Mouse (Mus musculus) testis, adult 2 months (tissue): ENCODE results near the gene St3gal3. TPM values are rescaled to one million over a fixed set of nuclear protein-coding genes. Genes with fewer than 3 reads are reported as not detected.

Experiments used
- H3K27ac ChIP-seq: fragments of 200-500 bp; 2 replicates; pipeline ENCODE4 v1.5.1; 2012; ENCODE audit warnings: low read depth, low read length; ENCODE audit not compliant: control insufficient read depth, insufficient read depth
- H3K27me3 ChIP-seq: fragments of 200-500 bp; 2 replicates; pipeline ENCODE4 v1.6.1; 2012; ENCODE audit warnings: mild to moderate bottlenecking, low read length, moderate library complexity; ENCODE audit not compliant: control insufficient read depth, insufficient read depth
- H3K36me3 ChIP-seq: fragments of 200-500 bp; 2 replicates; pipeline ENCODE4 v1.6.1; 2012; ENCODE audit warnings: mild to moderate bottlenecking, low read length; ENCODE audit not compliant: control insufficient read depth, insufficient read depth
- H3K4me1 ChIP-seq: fragments of 200-500 bp; 2 replicates; pipeline ENCODE4 v1.6.1; 2012; ENCODE audit warnings: low read length; ENCODE audit not compliant: control insufficient read depth, insufficient read depth
- H3K4me3 ChIP-seq: fragments of 200-500 bp; 2 replicates; pipeline ENCODE4 v1.5.1; 2012; ENCODE audit warnings: low read depth, mild to moderate bottlenecking, low read length, moderate library complexity, mixed read lengths; ENCODE audit not compliant: control insufficient read depth
- CTCF ChIP-seq: fragments of 200-500 bp; IDR thresholded peaks from 2 replicates; pipeline ENCODE4 v1.5.1; 2012; ENCODE audit warnings: low read depth, mild to moderate bottlenecking, inconsistent platforms, low read length, moderate library complexity; ENCODE audit not compliant: control insufficient read depth, insufficient read depth, insufficient replicate concordance
- POLR2A ChIP-seq: fragments of 200-500 bp; IDR thresholded peaks from 2 replicates; pipeline ENCODE4 v1.6.1; 2012; ENCODE audit warnings: low read depth, mild to moderate bottlenecking, inconsistent platforms, low read length, moderate library complexity; ENCODE audit not compliant: control insufficient read depth
- polyA plus RNA-seq: library from polyadenylated mRNA; depleted of rRNA; stranded (reverse); fragments of >200 nt; gene quantifications from 2 replicates; pipeline ENCODE4 v1.2.3, GENCODE M21; 2012

Gene St3gal3
- polyA plus RNA-seq, 1 experiment: 3.4 TPM

- no peak overlapping the region for H3K4me3 ChIP-seq
- H3K27me3 ChIP-seq: no peaks in the 10 kb centered on the region
- H3K4me1 ChIP-seq: no peaks in the 10 kb centered on the region
- H3K36me3 ChIP-seq: no peaks in the 10 kb centered on the region
- H3K27ac ChIP-seq: no peak overlapping the region
- TF ChIP-seq POLR2A (no peak), CTCF (no peak)
These were observed 18.6 kb downstream of the St3gal3 start for GRCm38 (mm10) chr4:118116098-118116497.

GRCm38 (mm10) chr4:118115132-118115531 is 19.6 kb downstream of the St3gal3 start:
- H3K27me3 ChIP-seq: no peaks in the 10 kb centered on the region
- no peaks in the 10 kb centered on the region for H3K36me3 ChIP-seq
- TF ChIP-seq POLR2A (no peak), CTCF (no peak)
- no peak overlapping the region for H3K4me3 ChIP-seq
- H3K27ac ChIP-seq: no peak overlapping the region
- H3K4me1 ChIP-seq: no peaks in the 10 kb centered on the region

DNA sequence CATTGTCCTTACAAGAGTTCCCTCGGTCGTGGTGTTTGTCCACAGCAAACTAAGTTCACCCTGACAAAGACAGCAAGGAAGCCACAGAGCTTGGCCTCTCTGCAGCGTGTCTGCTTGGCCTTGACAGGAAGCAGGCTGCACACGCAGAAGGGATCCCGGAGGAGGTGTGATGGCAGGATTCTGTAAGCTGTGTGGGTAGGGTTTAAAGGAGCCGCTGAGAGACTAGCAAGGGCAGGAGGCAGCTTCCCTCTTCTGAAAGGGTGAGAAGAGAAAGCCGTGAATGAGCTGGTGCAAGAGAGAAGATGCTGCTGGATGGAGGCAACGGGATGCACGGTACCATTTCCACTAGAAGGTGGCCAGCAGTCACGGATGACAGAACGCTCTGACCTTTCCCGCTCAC is 22.1 kb downstream of the St3gal3 start:
- Histone ChIP-seq H3K4me3 (no peak overlapping the region), H3K36me3 (no peaks in the 10 kb centered on the region), H3K27ac (no peak overlapping the region), H3K4me1 (no peaks in the 10 kb centered on the region), H3K27me3 (no peaks in the 10 kb centered on the region)
- TF ChIP-seq POLR2A (no peak), CTCF (no peak)

- H3K4me3 ChIP-seq: no peak overlapping the region
- TF ChIP-seq CTCF (no peak), POLR2A (no peak)
- H3K36me3 ChIP-seq: no peaks in the 10 kb centered on the region
- H3K4me1 ChIP-seq: no peaks in the 10 kb centered on the region
- no peaks in the 10 kb centered on the region for H3K27me3 ChIP-seq
- no peak overlapping the region for H3K27ac ChIP-seq
These were observed 25.1 kb downstream of the St3gal3 start for GRCm38 (mm10) chr4:118109649-118110048.

DNA sequence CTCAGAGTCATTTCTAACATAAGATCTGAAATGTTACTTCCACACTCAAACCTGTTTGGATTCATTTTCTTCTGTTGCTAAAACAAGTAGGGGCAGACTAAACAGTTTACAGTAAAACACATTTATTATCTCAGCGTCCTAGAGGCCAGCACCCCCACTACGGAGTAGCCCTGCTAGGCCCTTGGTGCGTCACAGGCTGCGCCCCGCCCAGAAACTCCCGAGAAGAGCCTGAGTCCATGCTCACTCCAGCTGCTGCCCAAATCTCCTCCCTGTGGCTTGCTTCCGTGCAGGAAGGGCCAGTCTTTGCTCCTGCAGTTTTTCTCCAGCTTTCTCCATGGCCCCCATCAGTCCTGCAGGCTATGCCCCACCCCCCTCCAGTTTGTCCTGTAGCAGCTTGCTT is 25.9 kb downstream of the St3gal3 start:
- Histone ChIP-seq H3K36me3 (no peaks in the 10 kb centered on the region), H3K27ac (no peak overlapping the region), H3K27me3 (no peaks in the 10 kb centered on the region), H3K4me3 (no peak overlapping the region), H3K4me1 (no peaks in the 10 kb centered on the region)
- TF ChIP-seq POLR2A (no peak), CTCF (no peak)

DNA sequence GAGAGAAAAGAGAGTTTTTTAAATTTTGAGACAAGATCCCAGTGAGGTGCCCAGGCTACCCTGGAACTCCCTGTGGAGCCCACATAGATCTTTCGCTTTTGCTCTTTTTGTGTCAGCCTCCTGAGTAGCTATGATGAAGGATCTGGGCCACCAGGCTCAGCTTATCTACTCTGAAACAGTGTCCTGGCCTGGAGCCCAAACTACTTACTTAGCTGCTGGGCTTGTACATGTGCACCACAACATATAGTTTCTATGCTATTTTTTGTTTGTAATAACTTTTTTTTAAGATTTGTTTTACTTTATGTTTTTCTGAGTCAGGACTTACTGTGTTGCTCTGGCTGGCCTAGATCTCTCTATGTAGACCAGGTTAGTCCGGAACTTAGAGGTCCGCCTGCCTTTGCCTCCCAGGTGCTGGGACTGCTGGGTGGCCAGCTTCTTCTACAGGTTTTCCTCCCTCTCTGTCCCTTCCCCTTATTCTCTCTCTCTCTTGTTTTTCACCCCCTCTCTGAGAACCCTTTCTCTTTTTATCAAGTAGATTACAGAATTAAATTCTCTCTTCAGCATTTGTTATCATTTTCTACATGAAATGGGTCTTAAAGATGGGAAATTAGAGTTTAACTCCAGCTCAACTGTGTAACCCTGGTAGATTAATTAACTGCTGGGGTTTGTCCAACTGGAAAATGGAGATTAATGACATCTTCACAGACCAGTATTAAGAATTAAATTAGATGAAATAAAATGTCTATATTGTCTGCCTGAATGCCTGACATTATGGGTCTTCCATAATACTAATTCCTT is 29.3 kb downstream of the St3gal3 start:
- no peak overlapping the region for H3K4me3 ChIP-seq
- no peaks in the 10 kb centered on the region for H3K36me3 ChIP-seq
- no peak overlapping the region for H3K27ac ChIP-seq
- no peak for TF ChIP-seq CTCF
- no peak for TF ChIP-seq POLR2A
- H3K4me1 ChIP-seq: no peaks in the 10 kb centered on the region
- no peaks in the 10 kb centered on the region for H3K27me3 ChIP-seq

DNA sequence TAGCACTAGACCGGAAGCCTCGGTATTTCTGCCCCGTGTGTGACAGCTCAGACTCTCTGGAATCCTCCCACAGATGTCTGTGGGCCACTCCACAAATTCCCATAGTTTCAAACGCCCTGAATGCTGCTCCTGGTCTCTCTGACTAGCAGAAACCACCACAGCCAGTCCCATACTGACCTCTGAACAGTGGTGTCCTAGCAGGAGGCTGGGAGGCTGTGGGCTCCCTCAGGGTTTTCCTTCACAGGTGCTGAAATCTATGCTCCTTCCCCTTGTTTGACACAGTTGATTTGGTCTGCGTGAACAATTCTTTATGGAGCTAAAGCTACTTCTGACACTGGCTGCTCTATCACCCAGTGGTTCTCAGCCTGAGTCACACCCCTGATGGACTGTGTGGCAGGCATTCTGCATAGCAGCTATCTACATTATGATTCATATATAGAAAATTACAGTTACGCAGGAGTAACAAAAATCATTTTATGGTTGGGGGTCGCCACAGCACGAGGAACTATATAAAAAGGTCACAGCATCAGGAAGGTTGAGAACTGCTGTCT is 31.4 kb downstream of the St3gal3 start:
- Histone ChIP-seq H3K4me3 (no peak overlapping the region), H3K4me1 (no peaks in the 10 kb centered on the region), H3K27me3 (no peaks in the 10 kb centered on the region), H3K36me3 (no peaks in the 10 kb centered on the region), H3K27ac (no peak overlapping the region)
- TF ChIP-seq CTCF (no peak), POLR2A (no peak)

DNA sequence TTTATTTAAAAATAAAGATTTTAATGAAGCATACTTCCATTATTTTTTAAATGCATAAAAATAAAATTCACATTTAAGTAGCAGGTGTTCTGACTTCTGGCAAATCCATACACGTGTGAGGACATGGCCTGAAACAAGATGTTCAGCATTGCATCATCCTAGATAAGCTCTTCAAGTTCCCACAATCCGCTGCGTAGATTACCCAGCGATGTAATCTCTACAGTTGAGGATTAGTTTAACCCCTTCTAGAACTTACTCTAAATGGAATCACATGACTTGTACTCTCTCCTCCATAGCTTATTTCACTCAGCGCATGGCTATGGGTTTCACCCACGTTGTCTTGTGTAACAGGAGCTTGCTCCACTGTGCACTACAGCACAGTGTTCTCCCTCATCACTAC is 33.2 kb downstream of the St3gal3 start:
- Histone ChIP-seq H3K27me3 (no peaks in the 10 kb centered on the region), H3K4me1 (no peaks in the 10 kb centered on the region), H3K27ac (no peak overlapping the region), H3K4me3 (no peak overlapping the region), H3K36me3 (no peaks in the 10 kb centered on the region)
- TF ChIP-seq CTCF: no peak
- TF ChIP-seq POLR2A: no peak
